Mouse (Mus musculus): ENCODE results near the gene Farp2.
"Not testable (repeated sequence)": the region's sequence is repeated elsewhere in the genome, so short reads cannot be mapped to it uniquely, and the experiment has no call there.

Gene Farp2

GRCm38 (mm10) chr1:93635091-93635579, 123.3 kb downstream of the Farp2 start:
- DNase-seq (ENCODE audit: low read depth), result no peak

- DNase-seq (ENCODE audit: low read depth), result peak; percentile 98
Measured at GRCm38 (mm10) chr1:93635580-93636192, 123.8 kb downstream of the Farp2 start.

GRCm38 (mm10) chr1:93636211-93636897, 124.5 kb downstream of the Farp2 start:
- no peak for DNase-seq (ENCODE audit: low read depth)

GRCm38 (mm10) chr1:93641978-93642377, 130.1 kb downstream of the Farp2 start:
- DNase-seq (ENCODE audit: low read depth), result no peak

- no peak for DNase-seq (ENCODE audit: low read depth)
Measured at GRCm38 (mm10) chr1:93642692-93643091, 130.8 kb downstream of the Farp2 start.

- no peak for DNase-seq (ENCODE audit: low read depth)
Measured at GRCm38 (mm10) chr1:93649604-93650172, 137.8 kb downstream of the Farp2 start.

- no peak for DNase-seq (ENCODE audit: low read depth)
Measured at GRCm38 (mm10) chr1:93654275-93654674, 142.4 kb downstream of the Farp2 start.

- no peak for DNase-seq (ENCODE audit: low read depth)
Measured at GRCm38 (mm10) chr1:93654798-93655197, 142.9 kb downstream of the Farp2 start.

GRCm38 (mm10) chr1:93656325-93657024, 144.6 kb downstream of the Farp2 start:
- DNase-seq (ENCODE audit: low read depth), result no peak

GRCm38 (mm10) chr1:93657025-93657360, 145.1 kb downstream of the Farp2 start:
- DNase-seq (ENCODE audit: low read depth), result no peak

GRCm38 (mm10) chr1:93658559-93658958, 146.7 kb downstream of the Farp2 start, which contains the start of gene Stk25:
Gene Stk25, minus strand, starts transcription at chr1:93658659.
- not testable (repeated sequence) for DNase-seq (ENCODE audit: low read depth)

GRCm38 (mm10) chr1:93667760-93668400, 156.0 kb downstream of the Farp2 start:
- peak; percentile 65 for DNase-seq (ENCODE audit: low read depth)

GRCm38 (mm10) chr1:93668791-93669548, 157.1 kb downstream of the Farp2 start:
- peak; percentile 77 for DNase-seq (ENCODE audit: low read depth)

- DNase-seq (ENCODE audit: low read depth), result no peak
Measured at GRCm38 (mm10) chr1:93669941-93670340, 158.1 kb downstream of the Farp2 start.

Measured in naive thymus-derived CD4-positive, alpha-beta T cell, adult 2 months (primary cell).